Mouse (Mus musculus) sigmoid colon, adult 10 weeks (tissue): ENCODE measurements around the gene Hist2h2ab. TPM values are rescaled to one million over a fixed set of nuclear protein-coding genes. Genes with fewer than 3 reads are reported as not detected.

Experiments
- polyA plus RNA-seq: library from polyadenylated mRNA; stranded (reverse); fragments of 350-450 nt; fragmentation: Illumina TruSeq; extraction: RNeasy Lipid Tissue Mini Kit (QIAGEN cat#74804); gene quantifications from one replicate; pipeline ENCODE4 v1.2.3, GENCODE M21; 2014; ENCODE audit warnings: low read depth, low replicate concordance

Hist2h2ab gene
- polyA plus RNA-seq, result not detected

GRCm38 (mm10) chr3:96219661-96220130 is at the start of gene Hist2h2ab, which contains the start of gene Bola1:
Gene Hist2h2ab, plus strand, starts transcription at chr3:96219865.
Gene Bola1, minus strand, starts transcription at chr3:96219709.

GRCm38 (mm10) chr3:96172197-96173178 is 47.2 kb upstream of the Hist2h2ab start, which contains the start of gene Sf3b4:
Gene Sf3b4, plus strand, starts transcription at chr3:96172332.

GRCm38 (mm10) chr3:96180727-96181477 is 38.8 kb upstream of the Hist2h2ab start, which contains the start of gene Sv2a:
Gene Sv2a, plus strand, starts transcription at chr3:96181151.

GRCm38 (mm10) chr3:96220765-96221639 is 1.3 kb downstream of the Hist2h2ab start, which contains the start of the genes Hist2h2ac and Hist2h2be:
Gene Hist2h2ac, minus strand, starts transcription at chr3:96220880.
Gene Hist2h2be, plus strand, starts transcription at chr3:96221119.

GRCm38 (mm10) chr3:96238954-96239793 is 19.5 kb downstream of the Hist2h2ab start, which contains the start of gene Hist2h3c2:
Gene Hist2h3c2, minus strand, starts transcription at chr3:96239127.

GRCm38 (mm10) chr3:96239949-96240798 is 20.5 kb downstream of the Hist2h2ab start, which contains the start of gene Hist2h2aa2:
Gene Hist2h2aa2, minus strand, starts transcription at chr3:96240276.

GRCm38 (mm10) chr3:96245003-96245886 is 25.6 kb downstream of the Hist2h2ab start, which contains the start of gene Hist2h2aa1:
Gene Hist2h2aa1, plus strand, starts transcription at chr3:96245497.

GRCm38 (mm10) chr3:96246427-96246856 is 26.8 kb downstream of the Hist2h2ab start, which contains the start of gene Hist2h3c1:
Gene Hist2h3c1, plus strand, starts transcription at chr3:96246685.

GRCm38 (mm10) chr3:96262979-96263550 is 43.4 kb downstream of the Hist2h2ab start, which contains the start of gene Hist2h4:
Gene Hist2h4, minus strand, starts transcription at chr3:96263311.

GRCm38 (mm10) chr3:96268051-96268775 is 48.5 kb downstream of the Hist2h2ab start, which contains the start of gene Hist2h3b:
Gene Hist2h3b, plus strand, starts transcription at chr3:96268654.

Other genes starting within 250 kb of the Hist2h2ab start
- 7.5 TPM for gene Plekho1, start 223.9 kb upstream of the Hist2h2ab start, polyA plus RNA-seq
- gene Vps45, start 161.4 kb upstream of the Hist2h2ab start, polyA plus RNA-seq, result 59.9 TPM
- gene Otud7b, start 115.3 kb upstream of the Hist2h2ab start, polyA plus RNA-seq, result 23.3 TPM
- 27.1 TPM for gene Mtmr11, start 57.9 kb upstream of the Hist2h2ab start, polyA plus RNA-seq
- gene Sf3b4, start 47.5 kb upstream of the Hist2h2ab start, polyA plus RNA-seq, result 12.5 TPM
- 0.85 TPM for gene Sv2a, start 38.7 kb upstream of the Hist2h2ab start, polyA plus RNA-seq
- gene Bola1, start 156 bp upstream of the Hist2h2ab start, polyA plus RNA-seq, result 1.4 TPM
- gene Hist2h2ac, start 1.0 kb downstream of the Hist2h2ab start, polyA plus RNA-seq, result not detected
- gene Hist2h2be, start 1.3 kb downstream of the Hist2h2ab start, polyA plus RNA-seq, result 20.6 TPM
- gene Hist2h3c2, start 19.3 kb downstream of the Hist2h2ab start, polyA plus RNA-seq, result 3.4 TPM
- not detected for gene Hist2h2aa2, start 20.4 kb downstream of the Hist2h2ab start, polyA plus RNA-seq
- not detected for gene Hist2h2aa1, start 25.6 kb downstream of the Hist2h2ab start, polyA plus RNA-seq
- 65.9 TPM for gene Hist2h3c1, start 26.8 kb downstream of the Hist2h2ab start, polyA plus RNA-seq
- 1.8 TPM for gene Hist2h4, start 43.4 kb downstream of the Hist2h2ab start, polyA plus RNA-seq
- not detected for gene Hist2h3b, start 48.8 kb downstream of the Hist2h2ab start, polyA plus RNA-seq
- gene Hist2h2bb, start 49.9 kb downstream of the Hist2h2ab start, polyA plus RNA-seq, result not detected
- gene Fcgr1, start 74.1 kb downstream of the Hist2h2ab start, polyA plus RNA-seq, result 1.2 TPM
- not detected for gene BC107364, start 232.4 kb downstream of the Hist2h2ab start, polyA plus RNA-seq